Mouse (Mus musculus) liver, postnatal 0 days (tissue): ENCODE results near the gene Sp4.

ENCODE experiments used
- CTCF ChIP-seq: sonication (generic); IDR thresholded peaks from 2 replicates; pipeline ENCODE4 v1.5.1; 2016; ENCODE audit warnings: antibody characterized with exemption, low read depth
- EP300 ChIP-seq: IDR thresholded peaks from 2 replicates; pipeline ENCODE4 v1.6.1; 2016; ENCODE audit warnings: antibody characterized with exemption, low read depth, mild to moderate bottlenecking

DNA sequence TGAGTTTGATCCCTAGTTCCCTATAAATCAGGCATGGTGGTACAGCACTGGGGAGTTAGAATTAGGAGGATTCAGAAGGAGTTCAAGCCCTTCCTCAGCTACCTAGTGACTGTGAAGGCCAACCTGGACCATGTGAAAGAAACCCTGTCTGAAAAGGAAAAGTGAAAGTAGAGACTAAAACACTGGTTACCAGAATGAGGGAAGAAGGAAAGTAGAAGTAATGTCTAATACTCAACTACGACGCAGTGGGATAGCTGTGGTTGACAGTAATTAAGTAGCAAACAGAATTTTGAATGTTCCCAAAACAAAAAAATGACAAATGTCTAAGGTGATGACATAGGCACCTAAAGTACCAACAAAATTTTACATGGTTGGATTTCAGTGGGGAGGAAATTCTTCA, 5.0 kb downstream of the Sp4 start:
- TF ChIP-seq EP300 = no peak
- TF ChIP-seq CTCF = no peak
